Mouse (Mus musculus) hindbrain, embryonic 12.5 days (tissue): Measurements from ENCODE around the gene Fut2. TPM values are rescaled to one million over a fixed set of nuclear protein-coding genes. Genes with fewer than 3 reads are reported as not detected.
A peak's percentile ranks its signal among the peaks of the same experiment; 100 is the strongest.

ENCODE experiments used
- ATAC-seq: fragments of 200-750 bp; cut with Nextera tagmentation; 2 replicates; pipeline ENCODE4 v1.8.0; 2017; ENCODE audit warnings: moderate TSS enrichment; ENCODE audit not compliant: low FRiP score
- H3K27ac ChIP-seq: fragments of 300-500 bp; sonication (generic); 2 replicates; pipeline ENCODE4 v1.5.1; 2016; ENCODE audit warnings: mild to moderate bottlenecking
- H3K27me3 ChIP-seq: fragments of 300-500 bp; sonication (generic); 2 replicates; pipeline ENCODE4 v1.6.1; 2016; ENCODE audit warnings: mild to moderate bottlenecking
- H3K36me3 ChIP-seq: fragments of 300-500 bp; sonication (generic); 2 replicates; pipeline ENCODE4 v1.6.1; 2016; ENCODE audit warnings: mild to moderate bottlenecking
- H3K4me1 ChIP-seq: fragments of 300-500 bp; sonication (generic); 2 replicates; pipeline ENCODE4 v1.6.1; 2016
- H3K4me2 ChIP-seq: fragments of 300-500 bp; sonication (generic); replicated peaks from 2 replicates; pipeline ENCODE4 v1.6.1; 2016; ENCODE audit warnings: mild to moderate bottlenecking
- H3K4me3 ChIP-seq: fragments of 300-500 bp; sonication (generic); 2 replicates; pipeline ENCODE4 v1.5.1; 2016; ENCODE audit warnings: mild to moderate bottlenecking
- H3K9ac ChIP-seq: fragments of 300-500 bp; sonication (generic); 2 replicates; pipeline ENCODE4 v1.6.1; 2016; ENCODE audit warnings: mild to moderate bottlenecking, moderate library complexity
- H3K9me3 ChIP-seq: fragments of 300-500 bp; sonication (generic); replicated peaks from 2 replicates; pipeline ENCODE4 v1.6.1; 2016; ENCODE audit warnings: mild to moderate bottlenecking
- WGBS: fragments of 180-500 bp; shearing (Covaris S2); methylation state at CpG from one replicate; pipeline ENCODE4 v1.1.7; 2016; 5-methylcytosine and 5-hydroxymethylcytosine counted together
- polyA plus RNA-seq: library from polyadenylated mRNA; unstranded; fragments of >200 nt; fragmentation: Nextera tagmentation; extraction: Ambion mirVana; gene quantifications from 2 replicates; pipeline ENCODE4 v1.2.1, GENCODE M21; 2016

Gene Fut2
- polyA plus RNA-seq, 1 experiment from 2014 or later: 0.37 TPM

GRCm38 (mm10) chr7:45707375-45707967 is 41.3 kb upstream of the Fut2 start:
- ATAC-seq: no peak
- Histone ChIP-seq H3K27ac (peak overlapping the region; percentile 49), H3K4me1 (peaks cover 66% of the 10 kb centered on the region), H3K36me3 (peaks cover 23% of the 10 kb centered on the region), H3K4me3 (peak overlapping the region; percentile 55), H3K9me3 (no peaks in the 10 kb centered on the region), H3K9ac (peak overlapping the region; percentile 36; the same call in 1 of the 2 replicates), H3K27me3 (no peaks in the 10 kb centered on the region; the same call in 1 of the 2 replicates), H3K4me2 (peak overlapping the region; percentile 94)
- under 1% methylated on average over 27 of the region's 27 CpGs for WGBS

GRCm38 (mm10) chr7:45706721-45707241 is 40.6 kb upstream of the Fut2 start:
- peak overlapping the region; percentile 94 for H3K4me2 ChIP-seq
- peak overlapping the region; percentile 55 for H3K4me3 ChIP-seq
- WGBS: under 1% methylated on average over 37 of the region's 45 CpGs
- no peaks in the 10 kb centered on the region for H3K9me3 ChIP-seq
- H3K27me3 ChIP-seq: no peaks in the 10 kb centered on the region; the same call in none of the 2 replicates
- H3K4me1 ChIP-seq: peaks cover 67% of the 10 kb centered on the region
- no peak for ATAC-seq
- H3K36me3 ChIP-seq: peaks cover 16% of the 10 kb centered on the region
- H3K9ac ChIP-seq: peak overlapping the region; percentile 78
- peak overlapping the region; percentile 49 for H3K27ac ChIP-seq

DNA sequence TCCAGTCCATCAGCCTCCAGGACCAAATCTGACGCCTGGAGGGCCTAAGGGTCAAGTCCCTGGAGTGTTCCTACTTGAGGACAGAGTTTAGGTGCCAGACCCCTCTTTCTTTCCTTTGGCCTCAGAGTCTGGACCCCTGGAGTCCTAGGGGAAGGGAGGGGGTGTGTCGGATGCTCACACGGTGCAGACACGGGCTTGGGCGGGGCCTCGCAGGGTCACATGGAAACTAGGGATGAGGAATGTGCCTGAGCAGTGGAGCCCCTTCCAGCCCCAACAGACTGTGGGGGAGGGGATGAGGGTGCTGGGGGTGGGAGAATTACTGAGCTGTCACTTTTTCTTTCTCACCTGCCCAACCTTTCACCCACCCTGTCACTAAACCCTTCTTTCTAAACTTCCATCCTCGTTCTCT is 39.7 kb upstream of the Fut2 start:
- no peaks in the 10 kb centered on the region; the same call in none of the 2 replicates for H3K27me3 ChIP-seq
- no peaks in the 10 kb centered on the region for H3K9me3 ChIP-seq
- WGBS: 0% methylated on average over 7 of the region's 7 CpGs
- H3K4me2 ChIP-seq: peak overlapping the region; percentile 94
- H3K4me3 ChIP-seq: peak overlapping the region; percentile 55
- peak overlapping the region; percentile 78 for H3K9ac ChIP-seq
- ATAC-seq: no peak
- peaks cover 76% of the 10 kb centered on the region for H3K4me1 ChIP-seq
- peaks cover 7% of the 10 kb centered on the region for H3K36me3 ChIP-seq
- peak overlapping the region; percentile 70; the same call in 1 of the 2 replicates for H3K27ac ChIP-seq

DNA sequence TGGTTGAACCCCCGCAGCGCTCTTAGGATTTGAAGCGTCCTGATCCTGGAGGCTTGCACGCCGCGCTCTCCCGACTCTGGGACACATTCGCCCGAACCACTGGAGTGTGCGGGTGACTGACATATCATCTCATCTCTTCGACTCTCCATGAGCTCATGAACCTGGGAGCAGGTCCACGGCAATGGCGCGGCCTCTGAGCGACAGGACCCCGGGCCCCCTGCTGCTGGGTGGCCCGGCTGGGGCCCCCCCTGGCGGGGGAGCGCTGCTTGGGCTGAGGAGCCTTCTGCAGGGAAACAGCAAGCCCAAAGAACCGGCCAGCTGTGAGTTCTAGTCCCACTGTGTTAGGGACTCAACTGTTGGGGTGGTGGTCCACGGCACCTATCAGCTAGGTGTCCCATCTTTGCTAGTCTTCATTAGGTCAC is 39.3 kb upstream of the Fut2 start:
- peaks cover 80% of the 10 kb centered on the region for H3K4me1 ChIP-seq

GRCm38 (mm10) chr7:45704730-45705442 is 38.7 kb upstream of the Fut2 start, which contains the start of gene Dbp:
Gene Dbp, plus strand, starts transcription at chr7:45705088.
- ATAC-seq: peak; percentile 83
- WGBS: under 1% methylated on average over 36 of the region's 36 CpGs

More for the DNA sequence above, 39.3 kb upstream of the Fut2 start:
- H3K27ac ChIP-seq: peak overlapping the region; percentile 70
- H3K9me3 ChIP-seq: no peaks in the 10 kb centered on the region
- peak overlapping the region; percentile 55 for H3K4me3 ChIP-seq
- under 1% methylated on average over 21 of the region's 21 CpGs for WGBS
- peak overlapping the region; percentile 49 for H3K9ac ChIP-seq
- peak overlapping the region; percentile 94 for H3K4me2 ChIP-seq
- peaks cover 3% of the 10 kb centered on the region for H3K36me3 ChIP-seq
- peaks cover 2% of the 10 kb centered on the region for H3K27me3 ChIP-seq
- peak; percentile 1; the same call in 1 of the 2 replicates for ATAC-seq

DNA sequence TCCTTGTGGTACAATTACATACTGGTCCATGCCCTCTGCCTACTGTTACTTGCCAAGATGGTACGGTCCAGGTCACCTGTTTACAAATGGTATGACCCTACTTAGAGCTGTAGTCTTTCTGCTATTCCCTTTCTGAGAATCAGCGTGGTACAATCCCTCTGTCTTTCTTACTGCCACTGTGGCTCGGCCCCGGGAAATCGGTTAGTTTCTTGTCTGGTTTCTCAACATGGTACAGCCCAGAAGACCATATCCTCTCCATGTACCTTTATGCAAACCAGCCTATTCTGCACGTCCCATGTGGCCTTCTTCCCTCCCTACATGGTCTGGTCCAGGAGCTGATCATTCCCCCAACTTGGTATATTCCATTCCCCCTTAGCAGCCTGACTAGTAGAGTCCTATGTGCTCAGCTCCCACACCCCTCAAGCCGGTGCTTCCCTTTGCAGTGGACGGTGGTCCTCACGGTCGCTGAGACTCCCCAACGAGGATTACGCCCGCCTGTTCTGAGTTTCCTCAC is 37.9 kb upstream of the Fut2 start:
- 2% methylated on average over 13 of the region's 13 CpGs for WGBS
- ATAC-seq: peak; percentile 55
- no peaks in the 10 kb centered on the region for H3K36me3 ChIP-seq
- peak overlapping the region; percentile 55 for H3K4me3 ChIP-seq
- H3K4me1 ChIP-seq: peaks cover 81% of the 10 kb centered on the region
- peak overlapping the region; percentile 66 for H3K9ac ChIP-seq
- H3K27me3 ChIP-seq: peaks cover 16% of the 10 kb centered on the region
- H3K4me2 ChIP-seq: peak overlapping the region; percentile 94
- no peaks in the 10 kb centered on the region for H3K9me3 ChIP-seq
- H3K27ac ChIP-seq: peak overlapping the region; percentile 91

More at GRCm38 (mm10) chr7:45704730-45705442, 38.7 kb upstream of the Fut2 start, which contains the start of gene Dbp:
- Histone ChIP-seq H3K36me3 (no peaks in the 10 kb centered on the region), H3K27me3 (peaks cover 8% of the 10 kb centered on the region), H3K9ac (peak within 1 kb of the TSS; percentile 66), H3K27ac (peak within 1 kb of the TSS; percentile 91), H3K4me1 (peaks cover 81% of the 10 kb centered on the region), H3K9me3 (no peaks in the 10 kb centered on the region), H3K4me2 (peak within 1 kb of the TSS; percentile 94), H3K4me3 (peak within 1 kb of the TSS; percentile 55)

DNA sequence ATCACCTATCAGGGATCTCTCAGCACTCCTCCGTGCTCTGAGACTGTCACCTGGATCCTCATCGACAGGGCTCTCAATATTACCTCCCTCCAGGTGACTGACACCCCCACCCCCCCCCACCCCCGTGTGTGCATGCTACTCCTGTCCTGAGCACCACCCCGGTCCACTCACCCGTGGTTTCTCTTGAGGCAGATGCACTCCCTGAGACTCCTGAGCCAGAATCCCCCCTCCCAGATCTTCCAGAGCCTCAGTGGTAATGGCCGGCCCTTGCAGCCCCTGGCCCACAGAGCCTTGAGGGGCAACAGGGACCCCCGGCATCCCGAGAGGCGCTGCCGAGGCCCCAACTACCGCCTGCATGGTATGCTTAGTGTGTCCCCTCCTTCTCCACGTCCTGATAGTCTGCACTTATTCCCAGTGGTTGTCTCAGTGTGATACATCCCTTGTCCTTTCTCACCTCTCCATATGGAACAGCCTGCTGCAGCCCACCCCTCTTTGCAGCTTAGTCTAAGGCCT is 37.4 kb upstream of the Fut2 start:
- Histone ChIP-seq H3K27ac (peak overlapping the region; percentile 91), H3K9me3 (no peaks in the 10 kb centered on the region), H3K4me2 (peak overlapping the region; percentile 94), H3K4me1 (peaks cover 75% of the 10 kb centered on the region), H3K4me3 (peak overlapping the region; percentile 55), H3K9ac (peak overlapping the region; percentile 66), H3K36me3 (no peaks in the 10 kb centered on the region), H3K27me3 (peaks cover 21% of the 10 kb centered on the region)
- ATAC-seq: no peak
- WGBS: 43% methylated on average over 12 of the region's 12 CpGs

DNA sequence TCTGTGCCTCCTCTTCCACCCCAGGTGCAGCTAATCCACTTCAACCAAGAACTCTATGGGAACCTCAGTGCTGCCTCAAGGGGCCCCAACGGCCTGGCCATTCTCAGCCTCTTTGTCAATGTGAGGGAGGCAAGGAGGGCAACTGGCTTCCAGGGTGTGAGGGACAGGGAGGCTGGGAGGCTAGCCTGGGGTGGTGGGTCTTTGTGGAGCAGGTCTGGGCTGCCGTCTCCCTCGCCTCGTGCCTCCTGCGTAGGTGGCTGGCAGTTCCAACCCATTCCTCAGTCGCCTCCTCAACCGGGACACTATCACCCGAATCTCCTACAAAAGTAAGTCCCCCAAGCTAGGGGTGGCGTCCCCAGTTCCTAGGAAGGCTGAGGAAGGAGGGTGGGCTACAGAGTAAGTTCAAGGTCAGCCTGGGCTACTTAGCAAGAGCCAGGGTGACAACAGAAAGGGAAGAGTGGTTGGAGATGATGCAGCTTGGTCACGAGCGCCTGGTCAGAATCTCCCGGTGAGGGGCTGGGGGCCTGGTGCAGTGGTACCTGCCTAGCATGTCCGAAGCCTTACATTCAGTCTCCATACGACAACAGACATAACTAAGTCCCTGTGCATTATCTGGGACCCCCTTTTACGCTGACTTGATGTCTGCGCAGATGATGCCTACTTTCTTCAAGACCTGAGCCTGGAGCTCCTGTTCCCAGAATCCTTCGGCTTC is 36.8 kb upstream of the Fut2 start:
- Histone ChIP-seq H3K27ac (peak overlapping the region; percentile 91), H3K4me3 (peak overlapping the region; percentile 55; the same call in 1 of the 2 replicates), H3K4me1 (peaks cover 69% of the 10 kb centered on the region), H3K9ac (peak overlapping the region; percentile 66), H3K9me3 (no peaks in the 10 kb centered on the region), H3K36me3 (no peaks in the 10 kb centered on the region), H3K4me2 (peak overlapping the region; percentile 94), H3K27me3 (peaks cover 25% of the 10 kb centered on the region)
- 87% methylated on average over 17 of the region's 17 CpGs for WGBS
- no peak for ATAC-seq

DNA sequence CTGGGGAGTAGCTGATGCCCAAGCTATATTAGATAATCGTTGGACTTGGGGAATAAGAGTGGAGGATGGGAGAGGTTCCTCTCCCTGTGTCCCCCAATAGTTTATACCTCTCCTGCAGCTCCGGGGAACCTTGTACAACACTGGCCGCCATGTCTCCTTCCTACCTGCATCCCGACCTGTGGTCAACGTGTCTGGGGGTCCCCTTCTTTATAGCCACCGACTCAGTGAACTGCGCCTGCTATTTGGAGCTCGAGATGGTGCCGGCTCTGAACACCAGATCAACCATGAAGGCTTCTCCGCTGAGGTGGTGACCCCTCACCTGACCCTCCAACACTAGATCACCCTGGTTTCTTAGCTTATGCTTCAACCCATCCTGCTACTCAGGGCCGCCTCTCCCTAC is 36.1 kb upstream of the Fut2 start:
- no peak for ATAC-seq
- Histone ChIP-seq H3K4me1 (peaks cover 63% of the 10 kb centered on the region), H3K27ac (no peak overlapping the region), H3K9ac (no peak overlapping the region), H3K4me3 (no peak overlapping the region), H3K9me3 (no peaks in the 10 kb centered on the region), H3K27me3 (peaks cover 28% of the 10 kb centered on the region), H3K4me2 (no peak overlapping the region), H3K36me3 (no peaks in the 10 kb centered on the region)
- WGBS: 88% methylated on average over 11 of the region's 11 CpGs

GRCm38 (mm10) chr7:45701607-45702006 is 35.4 kb upstream of the Fut2 start:
- 90% methylated on average over 11 of the region's 11 CpGs for WGBS
- no peak for ATAC-seq
- Histone ChIP-seq H3K9me3 (no peaks in the 10 kb centered on the region), H3K27ac (no peak overlapping the region), H3K36me3 (no peaks in the 10 kb centered on the region), H3K4me1 (peaks cover 56% of the 10 kb centered on the region), H3K4me2 (peak overlapping the region; percentile 68), H3K27me3 (peaks cover 28% of the 10 kb centered on the region), H3K4me3 (no peak overlapping the region), H3K9ac (no peak overlapping the region)

DNA sequence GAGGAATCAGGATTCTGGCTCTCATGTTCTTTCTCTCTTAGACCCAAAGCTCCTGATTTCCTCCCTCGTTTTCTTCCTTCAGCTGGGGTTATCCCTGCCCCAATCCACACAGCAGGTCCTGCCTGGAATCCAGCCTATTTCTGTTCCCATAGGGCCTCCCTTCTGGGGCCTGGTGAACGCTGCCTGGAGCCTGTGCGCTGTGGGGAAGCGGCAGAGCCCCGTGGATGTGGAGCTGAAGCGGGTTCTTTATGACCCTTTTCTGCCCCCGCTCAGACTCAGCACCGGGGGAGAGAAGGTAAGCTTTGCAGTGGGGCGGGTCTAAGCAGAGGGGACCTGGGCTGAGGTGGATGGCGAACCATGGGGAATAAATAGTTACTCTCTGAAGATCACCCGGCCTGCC is 34.9 kb upstream of the Fut2 start:
- WGBS: 27% methylated on average over 11 of the region's 11 CpGs
- Histone ChIP-seq H3K4me2 (peak overlapping the region; percentile 68), H3K27ac (peak overlapping the region; percentile 62), H3K9ac (peak overlapping the region; percentile 33; the same call in 1 of the 2 replicates), H3K9me3 (no peaks in the 10 kb centered on the region), H3K27me3 (peaks cover 28% of the 10 kb centered on the region), H3K4me1 (peaks cover 50% of the 10 kb centered on the region), H3K36me3 (no peaks in the 10 kb centered on the region), H3K4me3 (peak overlapping the region; percentile 45)
- no peak for ATAC-seq
